Mouse (Mus musculus): ENCODE results near the gene Sept6. TPM values are rescaled to one million over a fixed set of nuclear protein-coding genes. Genes with fewer than 3 reads are reported as not detected.
A peak's percentile ranks its signal among the peaks of the same experiment; 100 is the strongest.

Gene Sept6
- total RNA-seq, 2 experiments from 2014 or later = 15.8 to 22.4 TPM

- DNase-seq = no peak
Observed at GRCm38 (mm10) chrX:36864609-36865328, 126.8 kb downstream of the Sept6 start.

GRCm38 (mm10) chrX:36863766-36864608 lies 127.6 kb downstream of the Sept6 start:
- peak; percentile 86 for DNase-seq

Other genes starting within 250 kb of the Sept6 start
- gene Slc25a43, start 248.1 kb downstream of the Sept6 start, total RNA-seq (2021) = 1 to 10 TPM; 1.3 to 2.0 TPM
- gene Slc25a5, start 196.1 kb downstream of the Sept6 start, total RNA-seq (2021) = 100 to 1,000 TPM; 591 to 638 TPM
- gene Ube2a, start 117.9 kb downstream of the Sept6 start, total RNA-seq (2021) = 10 to 100 TPM; 60.0 to 66.5 TPM
- gene C330007P06Rik, start 117.7 kb downstream of the Sept6 start, total RNA-seq (2021) = 10 to 100 TPM; 41.0 to 46.1 TPM
- gene Nkrf, start 88.9 kb downstream of the Sept6 start, total RNA-seq (2021) = 1 to 10 TPM; 7.0 to 7.9 TPM
- gene Sowahd, start 57.1 kb upstream of the Sept6 start, total RNA-seq (2021) = under 1 TPM; 0.27 to 0.30 TPM
- gene Rpl39, start 93.6 kb upstream of the Sept6 start, total RNA-seq (2021) = 100 to 1,000 TPM; 694 to 724 TPM
- gene Upf3b, start 118.5 kb upstream of the Sept6 start, total RNA-seq (2021) = 10 to 100 TPM; 11.9 to 18.6 TPM
- 10 to 100 TPM; 12.6 to 16.1 TPM for gene Nkap, start 135.0 kb upstream of the Sept6 start, total RNA-seq (2021)
- not detected for gene Akap14, start 177.0 kb upstream of the Sept6 start, total RNA-seq (2021)
- gene Ndufa1, start 199.4 kb upstream of the Sept6 start, total RNA-seq (2021) = 100 to 1,000 TPM; 559 to 592 TPM
- 1 to 10 TPM; 4.3 to 4.6 TPM for gene Rnf113a1, start 199.5 kb upstream of the Sept6 start, total RNA-seq (2021)
- gene Gm9, start 219.2 kb upstream of the Sept6 start, total RNA-seq (2021) = not detected
- gene Rhox1, start 230.5 kb upstream of the Sept6 start, total RNA-seq (2021) = not detected

Measured in adrenal gland, postnatal 10 days (tissue).